Mouse (Mus musculus) cerebellum, adult 2 months (tissue): ENCODE measurements around the gene Coro7. TPM values are rescaled to one million over a fixed set of nuclear protein-coding genes. Genes with fewer than 3 reads are reported as not detected.

ENCODE experiments used
- DNase-seq, 2 experiments: peaks; one replicate each; pipeline ENCODE4 v3.0.0; 2021
- H3K27ac ChIP-seq: fragments of 200-500 bp; 2 replicates; pipeline ENCODE4 v1.5.1; 2012; ENCODE audit warnings: low read length, control low read depth, inconsistent platforms; ENCODE audit not compliant: insufficient read depth
- H3K27me3 ChIP-seq: fragments of 200-500 bp; 2 replicates; pipeline ENCODE4 v1.6.1; 2012; ENCODE audit warnings: inconsistent platforms, mild to moderate bottlenecking, low read length, moderate library complexity; ENCODE audit not compliant: control insufficient read depth, insufficient read depth
- H3K4me1 ChIP-seq: fragments of 200-500 bp; 2 replicates; pipeline ENCODE4 v1.6.1; 2011; ENCODE audit warnings: low read length; ENCODE audit not compliant: control insufficient read depth, insufficient read depth
- H3K4me3 ChIP-seq: fragments of 200-500 bp; replicated peaks from 2 replicates; pipeline ENCODE3; 2011; ENCODE audit warnings: mild to moderate bottlenecking, low read depth, low read length, control low read depth; ENCODE audit not compliant: insufficient read depth
- CTCF ChIP-seq: fragments of 200-500 bp; IDR thresholded peaks from 2 replicates; pipeline ENCODE4 v1.5.1; 2011; ENCODE audit warnings: low read depth, mild to moderate bottlenecking, control low read depth, low read length, moderate library complexity, borderline replicate concordance; ENCODE audit not compliant: insufficient read depth
- POLR2A ChIP-seq: fragments of 200-500 bp; IDR thresholded peaks from 2 replicates; pipeline ENCODE4 v1.6.1; 2011; ENCODE audit warnings: low read length, control low read depth, borderline replicate concordance; ENCODE audit not compliant: insufficient read depth
- WGBS: fragments of 180-500 bp; shearing (Covaris S2); methylation state at CpG from one replicate; pipeline ENCODE4 v1.1.7; 2018; 5-methylcytosine and 5-hydroxymethylcytosine counted together
- polyA plus RNA-seq: library from polyadenylated mRNA; depleted of rRNA; stranded (reverse); fragments of >200 nt; gene quantifications from 2 replicates; pipeline ENCODE4 v1.2.3, GENCODE M21; 2012

The Coro7 gene
- polyA plus RNA-seq, 1 experiment: 86.1 TPM

DNA sequence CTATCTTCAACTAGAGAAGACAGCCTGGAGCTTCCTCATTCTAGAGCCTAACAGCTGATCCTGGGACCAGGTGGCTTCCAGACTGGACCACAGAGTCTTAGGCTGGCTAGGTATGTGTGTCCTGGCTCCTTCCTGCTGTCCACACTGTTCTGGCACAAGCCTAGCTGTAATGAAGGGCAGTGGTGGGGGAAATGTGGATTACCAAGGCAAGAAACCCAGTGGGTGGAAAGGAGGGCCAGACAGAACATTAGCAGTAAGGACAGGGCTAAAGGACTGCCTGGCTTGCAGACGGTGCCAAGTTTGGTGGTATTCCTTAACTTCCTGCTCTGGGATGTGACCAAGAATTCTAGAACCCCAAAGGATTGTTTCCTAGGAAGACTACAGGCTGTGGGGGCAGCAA, 28.5 kb downstream of the Coro7 start:
- Histone ChIP-seq H3K27me3 (no peaks in the 10 kb centered on the region), H3K4me1 (peaks cover 39% of the 10 kb centered on the region), H3K4me3 (no peak overlapping the region), H3K27ac (no peak overlapping the region)
- WGBS: 96% methylated on average over 1 of the region's 1 CpGs
- TF ChIP-seq CTCF: no peak
- no peak for TF ChIP-seq POLR2A
- no peak for DNase-seq

DNA sequence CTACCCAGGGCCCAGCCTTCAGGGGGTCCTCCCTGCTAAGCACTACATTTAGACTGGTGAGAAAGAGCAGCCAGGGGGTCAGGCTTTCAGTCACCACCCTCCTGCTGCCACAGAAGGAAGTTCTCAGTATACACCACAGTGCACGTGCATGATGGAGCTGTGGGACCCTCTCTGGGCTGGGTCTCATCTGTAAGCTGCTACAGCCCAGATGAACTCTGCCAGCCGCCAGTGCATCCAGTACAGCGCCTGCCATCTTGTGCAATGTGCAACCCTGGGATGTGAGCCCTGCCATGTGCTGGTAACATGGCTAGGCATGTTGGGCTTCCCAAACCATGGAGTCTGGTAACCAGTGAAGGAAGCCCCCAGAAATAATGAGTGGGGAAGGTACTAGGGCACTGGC, 29.4 kb downstream of the Coro7 start:
- DNase-seq: no peak
- H3K4me3 ChIP-seq: no peak overlapping the region
- H3K27ac ChIP-seq: no peak overlapping the region
- no peaks in the 10 kb centered on the region for H3K27me3 ChIP-seq
- peaks cover 30% of the 10 kb centered on the region for H3K4me1 ChIP-seq
- WGBS: 97% methylated on average over 3 of the region's 3 CpGs
- no peak for TF ChIP-seq POLR2A
- no peak for TF ChIP-seq CTCF

DNA sequence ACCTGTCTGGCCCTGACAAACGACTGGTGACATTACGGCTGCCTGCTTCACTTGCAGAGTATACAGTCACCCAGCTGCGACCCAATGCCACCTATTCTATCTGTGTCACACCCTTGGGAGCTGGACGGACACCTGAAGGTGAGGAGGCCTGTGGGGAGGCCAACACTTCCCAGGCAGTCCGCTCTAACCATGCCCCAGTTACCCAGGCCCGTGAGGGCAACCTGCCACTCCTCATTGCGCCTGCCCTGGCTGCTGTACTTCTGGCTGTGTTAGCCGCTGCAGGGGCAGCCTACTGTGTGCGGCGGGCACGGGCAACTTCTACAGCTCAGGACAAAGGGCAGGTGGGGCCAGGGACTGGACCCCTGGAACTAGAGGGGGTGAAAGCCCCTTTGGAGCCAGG, 29.9 kb downstream of the Coro7 start:
- Histone ChIP-seq H3K4me3 (no peak overlapping the region), H3K27ac (no peak overlapping the region), H3K4me1 (peaks cover 26% of the 10 kb centered on the region), H3K27me3 (no peaks in the 10 kb centered on the region)
- peak in 1 of 2 experiments; percentile 11 for DNase-seq
- 93% methylated on average over 11 of the region's 11 CpGs for WGBS
- TF ChIP-seq CTCF (no peak), POLR2A (no peak)

DNA sequence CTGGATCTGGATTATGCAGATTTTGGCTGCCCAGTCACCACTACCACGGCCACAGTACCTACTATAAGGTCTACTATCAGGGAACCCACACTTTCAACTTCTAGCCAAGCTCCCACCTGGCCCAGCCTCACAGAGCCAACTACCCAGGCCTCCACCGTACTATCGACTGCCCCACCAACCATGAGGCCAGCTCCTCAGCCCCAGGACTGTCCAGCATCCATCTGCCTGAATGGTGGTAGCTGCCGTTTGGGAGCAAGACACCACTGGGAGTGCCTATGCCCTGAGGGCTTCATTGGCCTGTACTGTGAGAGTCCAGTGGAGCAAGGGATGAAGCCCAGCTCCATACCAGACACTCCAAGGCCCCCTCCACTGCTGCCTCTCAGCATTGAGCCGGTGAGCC, 30.4 kb downstream of the Coro7 start:
- H3K4me1 ChIP-seq: peaks cover 25% of the 10 kb centered on the region
- WGBS: 82% methylated on average over 5 of the region's 5 CpGs
- DNase-seq: no peak
- no peak overlapping the region for H3K4me3 ChIP-seq
- no peaks in the 10 kb centered on the region for H3K27me3 ChIP-seq
- H3K27ac ChIP-seq: no peak overlapping the region
- TF ChIP-seq CTCF (no peak), POLR2A (no peak)

DNA sequence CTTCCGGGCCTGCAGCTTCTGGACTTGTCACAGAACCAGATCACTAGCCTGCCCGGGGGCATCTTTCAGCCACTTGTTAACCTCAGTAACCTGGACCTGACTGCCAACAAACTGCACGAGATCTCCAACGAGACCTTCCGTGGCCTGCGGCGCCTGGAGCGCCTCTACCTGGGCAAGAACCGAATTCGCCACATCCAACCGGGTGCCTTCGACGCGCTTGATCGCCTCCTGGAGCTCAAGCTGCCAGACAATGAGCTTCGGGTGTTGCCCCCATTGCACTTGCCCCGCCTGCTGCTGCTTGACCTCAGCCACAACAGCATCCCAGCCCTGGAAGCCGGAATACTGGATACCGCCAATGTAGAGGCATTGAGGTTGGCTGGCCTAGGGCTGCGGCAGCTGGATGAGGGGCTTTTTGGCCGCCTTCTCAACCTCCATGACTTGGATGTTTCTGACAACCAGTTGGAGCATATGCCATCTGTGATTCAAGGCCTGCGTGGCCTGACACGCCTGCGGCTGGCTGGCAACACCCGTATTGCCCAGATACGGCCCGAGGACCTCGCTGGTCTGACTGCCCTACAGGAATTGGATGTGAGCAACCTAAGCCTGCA, 31.1 kb downstream of the Coro7 start:
- 85% methylated on average over 28 of the region's 28 CpGs for WGBS
- Histone ChIP-seq H3K27me3 (no peaks in the 10 kb centered on the region), H3K4me3 (no peak overlapping the region), H3K27ac (no peak overlapping the region), H3K4me1 (peaks cover 26% of the 10 kb centered on the region)
- no peak for TF ChIP-seq POLR2A
- no peak for TF ChIP-seq CTCF
- peak in 1 of 2 experiments; percentile 14 for DNase-seq

DNA sequence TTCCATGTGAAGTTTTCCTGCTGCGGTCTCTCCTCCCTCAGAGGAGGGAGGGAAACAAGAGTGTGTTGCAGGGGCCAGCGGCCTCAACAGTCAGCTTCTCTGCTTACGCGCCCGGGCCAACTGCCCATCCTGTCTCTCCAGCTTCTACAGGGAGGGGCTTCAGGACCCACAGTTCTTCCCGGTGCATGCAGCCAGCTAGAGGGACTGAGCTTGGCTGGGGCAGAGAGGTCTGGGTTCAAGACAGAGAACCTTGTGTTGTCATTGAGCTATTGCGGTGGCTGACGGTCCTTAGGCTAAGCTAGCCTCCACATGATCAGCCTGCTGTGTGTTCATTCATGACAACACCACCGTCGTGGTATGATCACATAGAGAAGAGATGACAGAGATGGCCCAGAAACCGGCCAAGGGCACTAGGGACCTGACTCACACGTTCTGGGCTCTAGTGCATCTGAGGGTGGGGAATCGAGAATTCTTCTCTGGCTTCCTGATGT, 31.9 kb downstream of the Coro7 start:
- TF ChIP-seq POLR2A (no peak), CTCF (no peak)
- no peak overlapping the region for H3K27ac ChIP-seq
- peaks cover 26% of the 10 kb centered on the region for H3K4me1 ChIP-seq
- no peak overlapping the region for H3K4me3 ChIP-seq
- peak in 1 of 2 experiments; percentile 12 for DNase-seq
- WGBS: 76% methylated on average over 13 of the region's 13 CpGs
- no peaks in the 10 kb centered on the region for H3K27me3 ChIP-seq

DNA sequence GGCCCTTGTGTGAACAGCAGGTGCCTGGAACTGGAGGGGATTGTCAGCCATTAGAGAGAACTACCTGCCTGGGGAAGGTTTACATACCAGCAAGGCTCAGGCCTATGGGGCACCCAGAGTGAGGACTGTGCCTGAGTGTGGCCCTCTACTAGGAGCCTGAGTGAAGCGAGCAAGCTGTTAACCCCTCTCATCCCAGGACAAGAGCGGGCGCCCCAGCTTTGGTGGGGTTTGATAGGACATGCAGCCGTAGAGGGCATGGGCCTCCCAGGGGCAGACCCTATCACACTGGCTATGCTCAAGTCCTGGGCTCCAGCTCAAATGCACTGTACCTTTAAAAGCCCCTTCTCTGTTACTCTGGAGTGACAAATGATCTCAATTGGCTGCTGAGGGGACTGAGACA, 32.7 kb downstream of the Coro7 start:
- DNase-seq: no peak
- H3K27me3 ChIP-seq: no peaks in the 10 kb centered on the region
- no peak overlapping the region for H3K27ac ChIP-seq
- peaks cover 20% of the 10 kb centered on the region for H3K4me1 ChIP-seq
- no peak overlapping the region for H3K4me3 ChIP-seq
- 94% methylated on average over 4 of the region's 4 CpGs for WGBS
- TF ChIP-seq POLR2A: no peak
- TF ChIP-seq CTCF: no peak

DNA sequence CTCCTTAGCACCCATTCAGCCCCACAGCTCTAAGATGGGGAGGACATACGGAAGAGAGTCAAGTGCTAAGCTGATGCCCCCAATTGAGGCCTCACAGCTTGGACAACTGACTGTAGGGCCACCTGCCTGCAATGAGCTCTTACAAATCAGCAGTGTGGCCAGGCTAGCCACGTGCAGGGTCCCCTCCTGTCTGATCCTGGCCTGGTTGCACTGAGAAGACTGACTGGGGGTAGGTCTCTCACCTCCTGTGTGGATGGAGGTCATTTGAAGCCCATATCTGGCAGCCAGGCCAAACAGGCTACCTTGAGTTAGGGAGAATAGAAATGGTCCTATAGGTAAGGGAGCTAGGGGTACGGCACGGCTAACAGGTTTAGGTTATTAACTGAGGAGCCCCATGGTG, 33.7 kb downstream of the Coro7 start:
- TF ChIP-seq CTCF: no peak
- no peak for TF ChIP-seq POLR2A
- WGBS: 90% methylated on average over 4 of the region's 4 CpGs
- H3K27ac ChIP-seq: no peak overlapping the region
- H3K27me3 ChIP-seq: no peaks in the 10 kb centered on the region
- DNase-seq: no peak
- no peak overlapping the region for H3K4me3 ChIP-seq
- peaks cover 20% of the 10 kb centered on the region for H3K4me1 ChIP-seq
